Mouse (Mus musculus) spleen, postnatal 14 days (tissue): ENCODE data around the gene Cyfip1.
"Not testable (repeated sequence)": the region's sequence is repeated elsewhere in the genome, so short reads cannot be mapped to it uniquely, and the experiment has no call there.

Experiments used
- DNase-seq, 2 experiments: peaks; one replicate each; pipeline ENCODE4 v3.0.0; 2021 to 2022; ENCODE audit warnings: low spot score in 2 of 2

Cyfip1 gene

DNA sequence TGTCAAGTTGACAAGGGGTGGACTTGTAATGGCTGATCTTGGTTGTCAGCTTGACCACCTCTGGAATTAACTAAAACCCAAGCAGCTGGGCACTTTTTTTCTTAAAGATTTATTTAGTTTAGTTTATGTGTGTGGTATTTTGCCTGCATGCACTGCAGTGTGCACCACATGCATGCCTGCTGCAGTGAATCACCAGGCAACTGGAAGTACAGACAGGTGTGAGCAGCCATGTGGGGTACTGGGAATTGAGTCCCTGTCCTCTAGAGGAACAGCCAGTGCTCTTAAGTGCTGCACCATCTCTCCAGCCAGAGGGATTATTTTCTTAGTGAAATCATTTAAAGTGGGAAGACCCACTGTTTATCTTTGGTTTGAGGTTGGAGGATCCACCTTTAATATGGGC is 23.5 kb downstream of the Cyfip1 start:
- DNase-seq: no peak

GRCm38 (mm10) chr7:55865750-55866416 is 24.3 kb downstream of the Cyfip1 start:
- no peak for DNase-seq

GRCm38 (mm10) chr7:55868247-55868646 is 26.7 kb downstream of the Cyfip1 start:
- no peak for DNase-seq

DNA sequence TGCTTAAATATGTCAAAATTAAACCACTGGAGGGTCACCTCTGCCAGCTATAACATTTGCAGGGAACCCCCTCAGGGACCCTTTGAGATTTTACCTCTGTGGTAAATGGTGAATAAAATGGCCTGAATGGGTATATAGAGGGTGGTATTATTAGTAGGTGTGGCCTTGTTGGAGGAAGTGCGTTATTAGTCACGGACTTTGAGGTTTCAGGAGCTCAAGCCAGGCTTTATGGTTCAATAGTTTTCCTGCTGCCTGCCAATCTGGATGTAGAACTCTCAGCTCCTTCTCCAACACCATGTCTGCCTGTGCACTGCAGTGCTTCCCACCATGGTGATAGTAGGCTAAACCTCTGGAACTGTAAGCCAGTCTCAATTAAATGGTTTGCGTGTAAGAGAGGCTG is 27.7 kb downstream of the Cyfip1 start:
- DNase-seq: no peak

- no peak for DNase-seq
Measured at GRCm38 (mm10) chr7:55870340-55871020, 28.9 kb downstream of the Cyfip1 start.

DNA sequence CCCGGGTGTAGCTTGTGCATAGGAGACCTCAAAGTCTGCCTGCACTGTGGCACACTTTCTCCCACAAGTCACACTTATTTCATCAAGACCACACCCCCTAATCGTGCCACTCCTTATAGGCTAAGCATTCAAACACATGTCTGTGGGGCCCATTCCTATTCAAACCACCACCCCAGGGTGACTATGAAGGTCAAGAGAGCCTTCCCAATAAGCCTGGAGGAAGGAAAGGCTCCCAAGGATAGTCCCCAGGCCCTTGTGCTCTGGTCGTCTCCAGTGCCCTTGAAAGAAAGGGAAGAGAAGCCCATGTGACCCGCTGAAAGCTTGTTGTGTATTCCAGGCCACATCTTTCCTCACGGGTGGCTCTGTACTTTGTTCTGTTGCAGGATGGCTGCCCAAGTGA is 29.9 kb downstream of the Cyfip1 start:
- no peak for DNase-seq

- no peak for DNase-seq
Measured at GRCm38 (mm10) chr7:55874703-55875102, 33.2 kb downstream of the Cyfip1 start.

GRCm38 (mm10) chr7:55877721-55878120 is 36.2 kb downstream of the Cyfip1 start:
- DNase-seq: no peak

DNA sequence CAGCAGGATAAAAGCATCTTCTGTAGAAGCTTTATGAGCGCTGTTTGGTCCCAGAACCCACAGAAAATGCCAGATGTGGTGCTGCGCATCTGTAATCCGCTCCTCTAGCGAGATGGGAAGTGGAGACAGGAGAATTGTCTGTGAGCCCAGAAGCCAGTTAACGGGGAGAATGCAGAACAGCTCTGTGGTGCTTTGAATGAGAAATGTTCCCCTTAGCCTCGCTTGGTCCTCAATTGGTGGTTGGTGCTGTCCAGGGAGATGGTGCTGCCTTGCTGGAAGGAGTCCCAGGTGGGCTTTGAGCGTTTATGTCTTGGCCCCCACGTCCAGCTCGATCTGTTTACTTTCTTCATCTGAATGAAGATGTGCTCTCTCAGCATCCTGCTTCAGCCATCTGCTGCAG is 39.3 kb downstream of the Cyfip1 start:
- DNase-seq: no peak

GRCm38 (mm10) chr7:55888603-55889002 is 47.1 kb downstream of the Cyfip1 start:
- DNase-seq: no peak

- DNase-seq: no peak
Measured at GRCm38 (mm10) chr7:55889996-55890395, 48.5 kb downstream of the Cyfip1 start.

- DNase-seq: no peak
Measured at GRCm38 (mm10) chr7:55890731-55891130, 49.2 kb downstream of the Cyfip1 start.

DNA sequence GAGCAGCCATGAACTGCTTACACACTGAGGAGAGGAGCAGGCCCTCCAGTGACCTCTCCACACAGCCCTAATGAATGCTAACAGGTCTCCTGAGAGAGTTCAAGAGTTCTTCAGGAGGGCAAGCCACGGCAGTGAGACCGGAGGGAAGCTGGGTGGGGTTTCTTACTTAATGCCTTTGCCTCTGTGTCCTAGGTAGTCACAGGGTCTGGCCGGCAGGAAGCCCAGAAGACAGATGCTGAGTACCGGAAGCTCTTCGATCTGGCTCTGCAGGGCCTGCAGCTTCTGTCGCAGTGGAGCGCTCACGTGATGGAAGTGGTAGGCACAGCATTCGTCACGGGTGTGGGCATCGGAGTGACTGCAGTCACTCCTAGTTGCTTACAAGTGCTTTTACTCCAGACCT is 50.3 kb downstream of the Cyfip1 start:
- no peak for DNase-seq

DNA sequence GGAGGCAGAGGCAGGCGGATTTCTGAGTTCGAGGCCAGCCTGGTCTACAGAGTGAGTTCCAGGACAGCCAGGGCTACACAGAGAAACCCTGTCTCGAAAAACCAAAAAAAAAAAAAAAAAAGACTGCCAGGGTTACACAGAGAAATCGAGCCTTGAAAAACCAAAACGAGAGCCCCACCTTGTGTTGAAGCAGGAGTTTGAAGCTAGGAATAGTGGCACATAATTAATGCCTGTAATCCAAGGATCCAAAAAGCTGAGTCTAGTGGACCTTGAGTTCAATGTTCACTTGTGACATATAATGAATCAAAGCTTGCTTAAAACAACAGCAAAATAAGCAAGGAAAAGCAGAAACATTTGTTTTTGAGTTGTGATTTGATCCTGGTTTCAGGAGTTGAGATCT is 62.2 kb downstream of the Cyfip1 start:
- DNase-seq: no peak

DNA sequence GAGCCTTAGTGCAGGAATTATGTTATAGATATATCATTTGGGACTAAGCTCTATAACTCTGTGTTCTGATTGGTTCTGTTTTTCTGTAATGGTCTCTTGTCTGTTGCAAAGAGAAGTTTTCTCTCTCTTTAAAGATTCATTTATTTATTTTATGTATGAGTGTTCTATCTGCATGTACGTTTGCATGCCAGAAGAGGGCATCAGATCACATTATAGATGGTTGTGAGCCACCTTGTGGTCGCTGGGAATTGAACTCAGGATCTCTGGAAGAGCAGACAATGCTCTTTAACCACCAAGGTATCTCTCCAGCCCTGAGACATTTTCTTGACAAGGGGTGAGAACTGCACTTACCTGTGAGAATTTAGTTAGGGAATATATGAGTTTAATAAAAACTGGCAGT is 63.9 kb downstream of the Cyfip1 start:
- no peak for DNase-seq

- DNase-seq: no peak
Measured at GRCm38 (mm10) chr7:55909519-55909918, 68.0 kb downstream of the Cyfip1 start.

GRCm38 (mm10) chr7:55910356-55910755 is 68.8 kb downstream of the Cyfip1 start:
- DNase-seq: no peak

- DNase-seq: no peak
Measured at GRCm38 (mm10) chr7:55911371-55911770, 69.8 kb downstream of the Cyfip1 start.

DNA sequence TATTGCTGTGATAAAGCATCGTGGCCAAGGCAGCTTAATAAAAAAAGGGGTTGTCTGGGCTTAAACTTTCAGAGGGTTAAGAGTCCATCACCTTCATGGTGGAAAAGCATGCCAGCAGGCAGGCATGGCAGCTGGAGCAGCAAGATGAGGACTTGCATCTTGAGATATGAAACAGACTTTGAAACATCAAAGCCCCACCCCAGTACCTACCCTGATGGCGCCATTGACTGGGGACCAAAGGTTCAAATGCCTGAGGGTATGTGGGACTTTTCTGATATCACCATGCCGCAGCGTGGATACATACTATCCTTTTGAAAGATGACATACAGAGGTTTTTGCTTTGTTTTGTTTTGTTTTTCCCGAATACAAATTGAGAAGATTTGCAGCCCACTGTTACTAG is 70.6 kb downstream of the Cyfip1 start:
- DNase-seq: no peak

DNA sequence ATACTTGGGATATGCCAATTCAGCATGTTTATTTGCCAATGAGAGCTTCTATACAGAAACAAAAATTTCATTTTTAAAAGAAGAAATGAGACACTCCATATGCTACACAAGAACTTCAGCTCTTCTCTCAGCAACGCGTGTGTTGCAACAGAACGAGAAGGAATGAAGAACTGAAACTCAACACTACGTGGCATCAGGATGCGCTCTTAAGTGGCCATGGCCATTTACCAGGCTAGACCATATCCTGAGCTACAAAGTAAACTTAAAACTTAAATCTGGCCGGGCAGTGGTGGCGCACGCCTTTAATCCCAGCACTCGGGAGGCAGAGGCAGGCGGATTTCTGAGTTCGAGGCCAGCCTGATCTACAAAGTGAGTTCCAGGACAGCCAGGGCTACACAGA is 76.8 kb downstream of the Cyfip1 start:
- not testable (repeated sequence) for DNase-seq

GRCm38 (mm10) chr7:55927262-55927661 is 85.7 kb downstream of the Cyfip1 start:
- DNase-seq: no peak

DNA sequence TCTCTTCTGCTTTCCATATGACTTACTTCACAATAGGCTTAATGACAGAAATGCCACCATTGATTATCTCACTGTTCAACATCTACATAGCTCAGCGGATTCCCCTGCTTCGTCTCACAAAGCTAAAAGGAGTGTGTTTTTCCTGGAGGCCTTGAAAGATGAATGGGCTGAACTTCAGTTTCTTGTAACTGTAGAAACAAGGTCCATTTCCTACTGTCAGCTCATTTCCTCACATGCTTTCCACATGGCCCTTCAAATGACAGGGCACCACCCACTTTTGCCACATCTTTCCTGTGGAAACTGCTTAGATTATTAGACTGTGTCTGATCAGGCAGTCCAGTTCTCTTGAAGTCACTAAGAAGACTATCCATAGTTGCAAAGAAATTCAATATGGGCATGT is 87.1 kb downstream of the Cyfip1 start:
- DNase-seq: no peak

DNA sequence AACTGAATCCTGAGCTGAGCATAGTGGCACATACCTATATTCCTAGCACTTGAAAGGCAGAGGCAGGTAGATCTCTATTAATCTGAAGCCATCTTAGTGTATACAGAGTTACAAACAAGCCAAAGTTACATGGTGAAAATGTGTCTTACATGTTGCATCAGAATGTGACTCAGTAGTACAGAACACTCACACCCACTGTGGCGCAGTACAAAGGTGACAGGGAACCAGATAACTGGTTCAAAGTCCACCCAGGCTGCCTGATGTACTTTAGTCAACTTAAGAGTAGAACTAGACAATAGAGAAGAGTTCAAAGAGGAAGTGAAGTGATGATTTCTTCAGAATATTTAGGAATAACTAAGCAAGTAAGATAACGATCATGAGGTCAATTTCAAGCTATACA is 93.5 kb downstream of the Cyfip1 start:
- DNase-seq: no peak

DNA sequence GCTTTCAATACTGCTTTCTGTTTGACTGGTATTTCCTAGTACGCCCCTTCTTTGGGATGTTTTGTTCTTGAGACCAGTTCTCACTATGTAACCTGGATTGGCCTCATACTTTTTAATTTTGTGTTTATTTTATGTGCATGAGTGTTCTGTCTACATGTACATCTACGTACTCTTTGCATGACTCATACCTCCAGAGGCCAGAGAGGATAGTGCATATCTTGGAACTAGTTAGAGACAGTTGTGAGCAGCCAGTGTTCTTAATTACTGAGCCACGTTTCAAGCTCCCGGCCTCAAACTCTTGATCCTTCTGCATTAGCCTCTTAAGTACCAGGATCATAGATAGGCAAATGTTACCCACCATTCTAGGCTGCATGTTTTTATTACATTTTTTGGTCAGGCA is 96.8 kb downstream of the Cyfip1 start:
- DNase-seq: no peak
